Mouse (Mus musculus) retina, postnatal 7 days (tissue): ENCODE results near the gene Fubp1.

ENCODE experiments used
- DNase-seq: peaks from one replicate; pipeline ENCODE4 v3.0.0-alpha.2; 2012; ENCODE audit warnings: low read depth, low spot score

Fubp1 gene

DNA sequence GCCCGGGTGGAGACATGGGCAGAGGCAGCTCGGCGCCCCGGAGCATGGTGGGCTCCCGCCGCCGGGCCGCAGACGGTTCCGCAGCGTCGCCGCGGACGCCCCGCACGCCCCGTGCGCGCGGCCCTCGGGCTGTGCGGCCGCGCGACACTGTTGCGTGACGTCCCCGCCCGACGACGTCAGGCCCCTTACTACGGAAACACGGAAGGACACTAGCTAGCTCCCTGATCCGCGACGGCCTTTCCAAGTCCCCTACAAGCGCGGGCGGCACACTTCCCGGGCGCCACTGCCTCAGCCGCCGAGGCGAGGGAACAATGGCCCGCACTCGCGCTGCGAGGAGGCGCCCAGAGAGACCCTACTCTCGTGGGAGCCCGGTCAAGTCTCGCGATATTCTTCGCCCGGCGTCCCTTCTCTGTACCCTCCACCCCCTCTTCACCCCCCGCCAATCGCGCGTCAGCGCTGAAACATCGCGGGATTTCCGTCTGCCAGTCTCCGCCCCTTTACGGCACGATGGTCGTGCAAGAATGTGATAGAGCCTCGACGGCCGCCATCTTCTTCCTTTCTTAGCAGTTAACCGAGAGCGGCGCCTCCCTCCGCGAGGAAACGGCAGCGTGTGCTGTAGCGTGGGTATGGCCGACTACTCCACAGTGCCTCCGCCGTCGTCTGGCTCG is at the start of gene Fubp1, which contains the start of gene Dnajb4:
Gene Fubp1 (plus strand): TSS at position 456 of the 668 bp plus-strand sequence.
Gene Dnajb4 (minus strand): TSS at position 336 of the 668 bp plus-strand sequence.
- peak; percentile 98 for DNase-seq

DNA sequence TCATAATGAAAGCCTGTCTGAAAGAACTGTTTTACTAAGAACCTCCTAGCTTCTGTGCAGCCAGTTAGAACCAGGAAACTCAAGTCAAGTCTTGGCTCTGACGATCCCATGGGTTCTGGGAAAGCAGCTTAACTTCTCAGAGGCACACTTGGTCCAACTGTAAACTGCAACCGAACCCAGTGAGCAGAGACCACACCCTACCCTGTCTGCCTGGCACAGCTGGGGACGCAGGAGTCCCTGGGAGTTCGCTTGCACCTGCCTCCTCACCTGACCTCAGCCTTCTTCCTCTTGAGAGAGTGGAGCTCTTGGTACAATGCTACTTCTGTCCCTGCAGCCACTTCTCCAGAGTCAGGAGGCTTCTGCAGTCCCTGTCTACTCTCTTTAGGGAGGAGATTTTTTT is 49.6 kb upstream of the Fubp1 start:
- no peak for DNase-seq

DNA sequence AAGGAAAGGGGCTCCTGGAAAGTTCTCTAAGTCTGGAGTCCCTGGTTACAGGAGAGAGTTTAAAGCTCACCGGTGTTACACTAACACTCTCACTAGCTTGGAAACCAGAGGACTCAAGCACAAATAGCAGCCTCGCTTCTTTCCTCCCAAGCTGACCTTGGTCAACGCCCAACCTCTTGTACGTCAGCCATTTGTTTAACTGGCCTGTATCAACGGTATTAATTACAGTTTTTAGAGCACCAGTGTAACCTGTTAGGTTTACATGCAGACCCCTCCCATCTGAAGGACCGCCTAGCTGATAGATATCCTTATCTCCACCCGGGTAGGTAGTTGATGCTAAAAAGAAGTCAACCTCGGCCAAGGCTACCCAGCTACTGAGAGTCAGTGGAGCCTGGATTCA is 46.9 kb upstream of the Fubp1 start:
- no peak for DNase-seq

DNA sequence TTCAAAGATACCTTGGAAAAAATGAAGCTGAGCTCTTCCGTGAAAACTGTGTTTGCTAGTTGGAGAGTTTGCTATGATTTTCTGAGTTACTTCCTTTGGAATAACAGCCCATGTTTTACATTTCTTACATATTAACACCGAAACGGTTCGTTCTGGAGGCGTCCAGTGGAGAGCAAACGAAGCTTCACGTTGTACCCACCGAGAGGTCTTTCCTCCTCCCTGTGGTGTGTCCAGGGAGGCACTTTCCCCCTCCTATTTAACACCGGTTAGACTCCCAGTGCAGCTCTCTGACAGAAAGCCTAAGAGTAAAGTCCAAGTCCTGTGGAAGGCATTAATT is 45.2 kb upstream of the Fubp1 start:
- no peak for DNase-seq

DNA sequence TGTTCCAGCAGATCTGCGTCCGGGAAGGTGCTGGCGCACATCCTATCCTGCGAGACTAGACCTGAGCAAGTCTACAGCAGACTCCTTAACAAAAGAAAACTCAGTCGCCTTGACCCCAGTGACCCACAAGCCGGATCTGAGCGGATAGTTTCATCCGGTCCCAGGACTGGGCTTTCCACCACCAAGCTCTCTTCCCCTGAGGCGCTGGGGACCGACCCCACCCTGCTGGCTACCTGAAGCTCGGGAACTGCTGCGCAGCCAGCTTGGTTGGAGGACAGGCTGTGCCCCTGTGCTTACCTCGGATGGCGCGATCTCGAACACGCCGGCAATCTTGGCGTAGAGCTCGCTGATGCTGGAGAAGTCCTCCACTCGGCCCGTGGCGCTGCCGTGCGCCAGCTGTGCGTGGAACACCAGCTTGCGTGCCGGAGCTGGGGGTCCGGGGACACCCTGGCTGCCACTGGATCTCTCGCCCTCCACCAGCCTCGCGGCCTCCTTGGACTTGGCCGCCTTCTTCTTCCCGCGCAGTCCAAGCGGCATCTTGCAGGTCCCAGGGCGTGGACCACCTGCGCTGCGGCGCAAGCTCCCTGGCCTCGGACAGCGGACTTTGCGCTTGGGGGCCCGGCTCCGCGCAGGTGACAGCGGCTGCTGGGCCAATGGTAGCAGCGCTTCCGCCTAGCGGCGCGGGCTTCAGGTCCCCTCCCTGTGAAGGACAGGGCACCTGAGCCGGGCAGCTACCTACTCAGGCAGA is 44.7 kb upstream of the Fubp1 start:
- no peak for DNase-seq

DNA sequence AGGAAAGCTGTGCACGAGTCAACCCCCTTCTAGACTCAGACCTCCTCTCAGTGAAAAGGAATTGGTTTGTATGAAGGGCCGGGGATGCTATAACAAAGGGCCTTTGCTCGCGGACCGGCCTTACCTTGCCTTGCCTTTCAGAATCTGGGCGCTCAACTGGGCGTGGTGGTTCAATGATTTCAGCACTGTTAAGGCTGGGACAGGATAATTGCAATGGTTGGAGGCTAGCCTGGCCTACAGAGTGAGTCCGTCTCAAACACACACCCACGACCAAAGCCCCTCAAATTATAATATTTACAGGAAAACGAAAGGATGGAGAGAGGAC is 44.2 kb upstream of the Fubp1 start, which contains the start of gene Gipc2:
Gene Gipc2 (minus strand): TSS at position 132 of the 325 bp plus-strand sequence.
- no peak for DNase-seq

DNA sequence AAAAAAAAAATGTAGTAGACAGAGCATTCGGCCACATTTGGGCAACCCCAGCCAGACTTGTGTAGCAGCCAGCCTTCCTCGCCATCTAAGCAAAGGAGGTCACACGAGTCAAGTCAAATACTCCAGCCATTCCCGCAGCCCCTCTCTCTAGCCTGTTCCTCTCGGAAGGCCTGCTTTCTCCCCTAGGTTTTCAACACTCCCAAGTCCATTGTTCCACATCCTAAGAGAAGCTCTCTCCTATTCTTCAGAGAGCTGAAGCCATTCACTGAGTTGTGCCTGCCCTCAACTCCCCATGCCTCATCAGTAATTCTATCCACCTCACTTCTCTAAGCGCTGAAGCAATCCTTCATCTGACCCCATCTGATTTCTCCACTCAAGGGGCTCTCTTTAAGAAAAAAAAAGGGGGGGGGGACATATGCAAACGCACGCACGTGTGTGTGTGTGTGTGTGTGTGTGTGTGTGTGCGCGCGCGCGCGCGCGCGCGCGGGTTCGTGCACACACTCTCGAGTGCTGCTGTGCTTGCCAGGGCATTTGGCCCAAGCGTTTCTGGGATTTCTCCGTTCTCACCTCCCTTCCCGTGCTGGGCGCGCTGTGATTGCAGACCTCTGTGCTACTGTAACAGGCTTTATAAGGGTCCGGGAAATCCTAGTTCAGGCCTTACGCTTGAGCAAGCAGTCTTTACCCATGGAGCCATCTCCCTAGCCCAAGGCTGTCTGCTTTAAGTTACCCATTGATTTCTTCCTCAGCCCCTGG is 43.3 kb upstream of the Fubp1 start:
- no peak for DNase-seq

DNA sequence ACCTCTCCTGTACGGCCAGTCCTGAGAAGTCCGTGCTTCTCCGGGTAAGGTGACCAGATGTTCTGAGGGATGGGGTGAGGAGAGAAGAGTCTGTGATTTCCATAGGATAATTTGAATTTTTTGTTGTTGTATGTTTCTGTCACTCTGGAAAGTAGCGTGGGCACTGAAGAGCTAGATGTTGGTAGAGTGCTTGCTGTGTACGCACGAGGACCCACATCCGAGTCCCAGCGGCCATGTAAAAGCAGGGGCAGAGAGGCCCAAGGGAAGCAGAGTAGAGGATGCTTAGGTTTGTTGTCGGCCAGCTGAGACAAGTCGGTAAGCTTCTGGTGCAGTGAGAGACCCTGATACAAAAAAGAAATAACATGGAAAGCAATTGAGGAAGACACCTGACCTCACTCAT is 42.2 kb upstream of the Fubp1 start:
- DNase-seq: no peak

DNA sequence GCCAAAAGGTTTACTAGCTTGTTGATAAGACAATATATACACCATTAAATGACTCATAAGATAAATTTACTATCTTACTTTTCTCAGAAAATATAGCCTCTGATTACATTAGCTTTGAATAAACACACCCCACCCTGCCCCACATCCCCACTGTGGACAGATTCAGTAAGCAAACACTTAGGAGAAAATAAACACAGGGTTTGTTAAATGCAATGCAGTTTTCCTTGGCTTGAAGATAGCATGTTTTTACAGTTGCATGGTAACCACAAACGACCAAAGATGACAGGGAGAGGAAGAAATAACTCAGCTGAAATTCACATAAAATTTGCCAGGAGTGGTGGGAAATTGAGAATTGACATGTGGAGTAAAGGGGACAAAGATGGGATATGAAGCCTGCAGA is 39.8 kb upstream of the Fubp1 start:
- DNase-seq: no peak

DNA sequence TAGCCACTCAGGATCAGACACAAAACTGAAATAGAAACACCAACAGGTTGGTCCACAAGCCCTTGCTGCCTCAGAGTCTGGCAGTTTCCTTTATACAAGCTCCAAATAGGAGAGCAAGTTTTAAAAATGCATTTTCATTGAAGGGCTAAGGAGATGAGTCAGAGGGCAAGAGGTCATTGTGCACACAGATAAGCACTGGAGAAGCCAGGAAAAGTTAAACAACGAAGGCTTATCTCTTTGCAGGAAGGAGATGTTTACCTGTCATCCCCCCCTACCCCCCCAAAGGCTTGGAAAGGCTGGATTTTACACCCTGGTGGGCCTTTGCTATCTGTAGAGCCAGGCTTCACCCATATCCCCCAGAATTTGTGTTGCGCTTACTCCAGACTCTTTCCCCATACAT is 39.0 kb upstream of the Fubp1 start:
- DNase-seq: no peak

DNA sequence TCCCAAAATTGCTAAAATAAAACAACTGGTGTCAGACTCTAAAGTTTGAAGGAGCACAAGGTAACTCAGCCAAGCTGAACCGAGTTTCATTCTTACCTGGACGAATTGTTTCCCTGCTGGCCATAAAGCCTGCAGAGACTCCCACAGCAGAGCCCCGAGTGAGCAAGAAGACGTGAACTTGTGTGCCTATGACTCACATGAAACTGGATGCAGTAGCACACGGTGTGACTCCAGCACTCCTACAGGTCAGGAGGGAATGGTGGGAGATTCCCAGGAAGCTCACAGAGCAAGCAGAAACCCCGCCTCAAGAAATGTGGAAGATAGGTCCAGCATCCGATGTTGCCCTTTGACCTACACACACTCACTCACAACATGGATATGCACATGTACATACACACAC is 38.4 kb upstream of the Fubp1 start:
- DNase-seq: no peak

DNA sequence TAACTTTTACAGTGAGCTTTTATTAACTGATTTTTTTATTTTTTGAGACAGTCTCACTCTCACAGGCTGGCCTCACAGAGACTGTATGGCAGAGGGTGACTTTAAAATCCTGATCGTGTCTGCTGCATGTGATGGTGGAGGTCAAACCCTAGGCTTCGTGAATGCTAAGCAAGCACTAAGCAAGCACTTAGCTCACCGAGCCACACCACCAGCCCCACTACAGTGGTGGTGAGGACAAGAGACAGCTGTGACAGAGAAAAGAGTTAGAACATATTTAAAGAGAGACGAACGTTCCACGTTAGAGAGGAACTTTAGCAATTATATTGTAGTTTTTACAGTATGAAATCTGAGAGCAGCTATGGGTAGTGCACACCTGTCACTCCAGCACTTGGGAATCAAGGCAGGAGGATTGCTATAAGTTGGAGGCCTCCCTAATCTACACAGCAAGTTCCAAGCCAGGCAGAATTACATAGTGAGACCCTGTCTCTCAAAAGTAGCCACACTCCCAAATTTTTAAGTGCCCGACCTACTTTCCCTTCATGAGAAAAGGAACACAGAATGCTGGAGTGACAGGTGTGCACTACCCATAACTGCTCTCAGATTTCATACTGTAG is 37.8 kb upstream of the Fubp1 start:
- no peak for DNase-seq

DNA sequence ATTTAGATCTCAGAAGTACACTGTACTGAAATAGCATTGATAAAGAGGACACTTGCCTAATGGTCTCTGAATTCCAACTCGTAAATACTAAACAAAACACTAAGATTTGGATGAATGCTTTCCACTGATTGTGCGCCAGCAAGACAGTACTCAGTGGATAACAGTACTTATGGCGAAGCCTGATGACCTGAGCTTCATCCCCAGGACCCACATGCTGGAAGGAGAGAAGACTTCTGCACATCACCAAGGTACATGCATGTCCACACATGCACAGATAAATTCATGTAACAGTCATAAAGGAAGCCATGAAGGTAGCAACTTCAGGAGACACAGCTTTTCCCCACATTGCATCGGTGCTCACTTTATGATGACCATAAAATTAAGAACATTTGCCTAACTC is 31.4 kb upstream of the Fubp1 start:
- no peak for DNase-seq

DNA sequence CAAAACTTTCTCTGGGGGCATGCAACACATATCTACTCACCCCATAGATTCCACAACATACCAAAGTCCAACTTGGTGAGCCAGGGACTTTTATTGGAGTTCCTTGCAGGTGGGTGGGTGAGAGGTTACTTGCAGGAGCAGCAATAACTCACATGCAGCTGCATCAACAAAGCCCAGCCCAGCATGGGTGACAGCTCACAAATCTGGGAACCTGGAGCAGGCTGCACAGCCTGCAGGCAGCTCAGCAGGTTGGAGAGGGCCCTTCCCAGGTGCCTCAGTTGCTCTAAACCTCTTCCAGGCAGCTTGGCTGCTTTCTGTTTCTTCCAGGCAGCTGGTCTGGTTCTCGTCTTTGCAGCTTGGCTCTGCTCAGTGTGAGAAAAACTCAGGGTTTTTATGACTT is 30.9 kb upstream of the Fubp1 start:
- no peak for DNase-seq

DNA sequence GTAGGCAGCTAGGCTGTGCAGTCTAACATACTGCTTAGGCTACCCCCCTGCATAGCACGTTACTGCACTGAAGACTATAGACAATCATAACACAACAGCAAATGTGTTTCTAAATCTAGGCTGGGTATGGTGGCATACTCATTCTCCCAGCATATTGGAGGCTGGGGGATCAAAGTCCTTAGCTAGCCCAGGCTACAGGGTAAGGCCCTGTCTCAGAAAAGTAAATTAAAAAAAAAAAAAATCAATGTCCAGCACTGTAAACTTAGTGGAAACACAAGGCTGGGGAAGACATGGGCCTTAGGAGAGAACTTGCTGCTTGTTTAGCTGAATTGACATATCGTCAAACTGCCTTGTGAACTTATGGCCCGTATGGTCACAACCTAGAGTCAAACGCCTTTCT is 29.6 kb upstream of the Fubp1 start:
- DNase-seq: no peak

DNA sequence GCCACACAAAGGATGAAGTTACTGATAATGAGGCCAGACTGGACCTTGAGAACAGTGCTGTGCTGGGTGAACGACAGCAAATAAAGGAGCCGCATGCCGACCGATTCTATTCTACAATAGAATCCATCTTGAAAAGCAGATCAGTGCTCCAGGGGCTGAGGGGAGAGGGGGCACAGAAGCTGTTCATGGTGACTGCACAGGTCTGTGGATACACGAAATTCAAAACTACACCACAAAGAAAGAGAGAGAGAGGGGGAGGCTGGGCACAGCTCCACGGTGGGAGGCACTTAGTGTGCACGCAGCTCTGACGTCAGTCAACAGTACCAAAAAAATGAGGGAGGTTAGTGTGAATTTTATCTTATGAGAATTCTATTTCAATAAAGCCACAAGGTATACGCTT is 26.7 kb upstream of the Fubp1 start:
- no peak for DNase-seq

DNA sequence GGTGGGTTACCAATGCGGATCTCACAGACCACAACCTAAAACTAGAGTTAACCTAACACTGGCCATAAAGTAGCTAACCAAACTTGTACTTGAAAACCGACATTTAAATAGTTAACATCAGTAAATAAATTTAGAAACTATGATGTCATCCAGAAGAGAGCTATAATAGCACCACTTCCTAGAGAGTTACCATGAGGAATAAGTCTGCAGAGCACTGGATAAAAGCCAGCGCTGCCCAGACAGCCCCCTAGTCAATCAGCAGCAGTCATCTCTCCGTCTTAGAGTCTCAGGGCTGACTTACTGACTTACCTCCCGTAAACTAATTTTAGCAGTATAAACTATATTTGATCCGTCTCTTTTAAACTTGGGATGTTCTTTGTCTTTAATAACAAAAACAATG is 24.1 kb upstream of the Fubp1 start:
- DNase-seq: no peak

DNA sequence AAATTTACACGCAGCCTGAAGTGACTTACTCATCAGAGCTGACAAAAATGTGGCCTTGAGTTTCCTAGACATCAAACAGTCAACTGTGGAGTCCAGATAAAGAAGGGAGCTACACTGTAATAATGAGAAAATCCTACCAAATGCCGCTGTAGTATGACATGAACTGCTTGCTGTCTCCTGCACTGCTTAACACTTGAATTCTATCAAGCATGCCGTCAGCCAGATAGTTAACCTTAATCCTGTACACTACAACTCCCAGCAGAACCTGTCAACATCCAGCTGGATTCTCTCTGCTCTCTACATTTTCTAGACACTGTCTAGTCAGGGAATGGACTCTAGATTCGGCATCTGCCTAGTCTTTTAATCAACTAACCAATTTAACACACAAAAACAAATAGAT is 20.9 kb upstream of the Fubp1 start:
- no peak for DNase-seq

DNA sequence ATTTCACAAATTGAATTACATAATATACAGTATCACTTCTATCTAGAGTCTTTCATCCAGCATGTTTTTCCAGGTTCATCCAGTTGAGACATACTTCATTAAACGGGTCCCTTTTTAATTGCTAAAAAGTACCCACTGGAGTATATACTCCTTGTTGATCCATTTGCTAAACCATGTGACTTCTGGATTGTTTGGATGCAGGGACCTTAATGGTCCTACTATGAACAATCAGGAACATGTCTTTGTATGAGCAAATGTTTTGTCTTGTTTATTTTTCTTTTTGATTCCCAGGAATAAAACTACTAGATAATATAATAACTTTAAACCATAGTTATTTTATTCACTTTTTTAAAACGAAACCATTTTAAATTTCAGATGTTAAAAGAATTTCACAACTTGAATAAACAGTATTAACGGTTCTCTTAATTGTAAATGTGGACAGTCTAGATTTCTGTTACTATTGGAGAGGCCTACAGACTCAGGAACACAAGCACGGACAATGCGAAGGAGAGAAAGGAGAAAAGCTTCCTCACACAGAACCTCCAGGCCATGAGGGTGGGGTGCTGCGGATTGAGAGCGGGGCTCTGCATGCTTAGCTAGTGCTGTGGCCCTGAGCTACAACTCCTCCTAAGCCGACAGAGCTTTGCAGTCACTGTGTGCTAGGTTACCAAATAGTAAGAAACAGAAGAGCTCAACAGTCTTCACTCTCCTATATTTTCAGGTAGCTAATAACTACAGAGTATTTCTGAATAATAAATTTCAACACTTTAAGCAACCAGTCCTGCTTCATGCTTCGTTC is 19.3 kb upstream of the Fubp1 start:
- no peak for DNase-seq

DNA sequence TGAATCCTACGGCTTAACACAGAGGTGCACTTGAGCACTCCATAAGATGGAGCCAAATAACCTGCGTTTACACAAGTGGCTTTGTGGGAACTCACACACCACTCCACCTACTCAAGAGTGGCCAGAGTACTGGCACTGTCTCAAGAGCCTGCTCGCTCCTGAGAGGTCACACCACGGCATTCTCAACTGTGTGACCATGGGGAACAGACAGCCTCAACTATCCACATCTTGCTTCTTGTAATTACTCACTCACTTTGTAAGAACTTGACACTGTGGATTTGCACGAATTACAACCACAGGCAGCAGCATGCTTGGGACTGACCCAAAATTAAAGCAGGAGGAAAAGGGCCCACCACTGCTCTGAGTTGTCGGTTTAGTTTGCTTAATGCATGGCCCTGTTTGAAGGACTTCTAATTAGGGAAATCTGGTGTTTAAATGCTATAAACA is 18.4 kb upstream of the Fubp1 start:
- no peak for DNase-seq

DNA sequence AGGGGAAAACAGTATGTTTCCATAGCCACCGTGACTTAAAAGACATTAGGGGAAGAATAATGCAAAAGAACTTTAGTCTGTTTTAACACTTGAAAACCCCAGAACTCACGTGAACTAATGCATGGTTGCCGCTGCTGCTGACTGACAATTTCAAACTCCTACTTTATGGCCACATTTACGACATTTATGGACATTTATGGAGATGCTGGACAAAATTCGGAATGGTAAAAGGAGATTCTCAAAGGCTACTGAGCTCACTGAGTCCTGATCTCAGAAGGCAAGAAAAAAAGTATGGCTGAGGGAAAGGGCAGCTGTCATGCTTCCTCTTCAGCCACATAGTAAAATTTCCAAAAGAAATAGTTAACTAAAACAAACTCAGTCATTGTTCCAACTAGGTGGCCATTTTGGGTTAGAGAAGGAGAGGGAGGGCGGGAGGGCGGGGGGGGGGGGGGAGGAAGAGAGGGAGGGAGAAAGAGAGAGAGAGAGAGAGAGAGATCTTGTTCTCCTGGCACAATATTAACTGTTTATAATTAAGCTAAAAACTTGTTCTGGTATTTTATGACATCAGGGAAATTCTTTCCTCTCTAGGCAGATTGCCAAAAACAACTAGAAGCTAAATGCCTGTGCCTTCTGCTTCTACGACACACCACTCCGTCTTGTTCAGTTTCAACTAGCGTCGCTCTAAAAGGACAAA is 17.8 kb upstream of the Fubp1 start:
- DNase-seq: no peak
